Mouse (Mus musculus): ENCODE results near the gene Sost.

DNA sequence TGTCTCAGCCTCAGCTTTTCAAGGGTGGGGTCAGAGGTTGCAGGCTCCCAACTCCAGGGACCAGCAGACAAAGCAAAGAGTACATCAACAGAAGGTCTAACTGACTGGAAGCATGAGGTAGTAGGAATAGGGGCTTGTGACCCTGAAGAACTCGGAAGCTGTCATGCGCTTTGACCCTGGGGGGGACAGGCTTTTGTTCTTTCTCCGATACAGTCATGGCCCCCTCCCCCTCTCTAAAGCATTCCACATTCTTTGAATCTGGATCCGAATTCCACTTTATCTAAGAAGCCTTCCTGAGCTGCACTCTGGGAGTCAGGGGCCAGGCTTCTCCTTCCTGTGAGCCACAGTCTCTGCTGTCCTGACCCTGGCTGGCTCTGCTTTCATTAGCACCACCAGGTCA is 34.8 kb downstream of the Sost start:
- TF ChIP-seq TAL1 (IDR thresholded peaks at IDR 0.05; ENCODE audit: low read length) (no peak), GATA1 (IDR thresholded peaks at IDR 0.05; ENCODE audit: low read length) (no peak)

Measured in erythroblast, embryonic 14.5 days (primary cell).